Mouse (Mus musculus): Measurements from ENCODE around the gene Rab11fip5.

DNA sequence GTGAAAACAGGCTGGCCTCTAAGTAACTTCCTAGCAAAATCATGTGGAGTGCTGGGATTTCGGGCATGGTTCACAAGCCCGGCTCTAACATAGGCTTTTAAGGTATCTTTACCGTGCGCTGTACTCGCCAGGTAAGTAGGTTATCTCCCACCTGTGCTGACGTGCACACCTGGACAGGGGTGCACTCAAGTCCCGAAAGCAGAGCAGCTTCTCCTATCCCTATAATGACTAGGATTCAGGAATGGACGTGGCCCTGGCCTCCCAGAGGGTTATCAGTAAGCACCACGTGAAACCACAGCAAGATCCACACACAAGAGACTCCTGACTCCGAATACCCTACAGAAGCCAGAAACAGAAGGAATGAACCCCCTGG lies 7.2 kb upstream of the Rab11fip5 start:
- no peak for TF ChIP-seq POU5F1 (IDR thresholded peaks at IDR 0.05; ENCODE audit: borderline replicate concordance, low read length)
- TF ChIP-seq CTCF (conservative IDR thresholded peaks at IDR 0.05; ENCODE audit: low read length), result no peak

Data from E14TG2a.4 (cell line).